Mouse (Mus musculus): ENCODE results near the gene Vmn1r189. TPM values are rescaled to one million over a fixed set of nuclear protein-coding genes. Genes with fewer than 3 reads are reported as not detected.
"Not testable (repeated sequence)": the region's sequence is repeated elsewhere in the genome, so short reads cannot be mapped to it uniquely, and the experiment has no call there.

The Vmn1r189 gene
- total RNA-seq (2017), result not detected in 2 replicates

- not testable (repeated sequence) for ATAC-seq (replicated peaks in 1 of 2; ENCODE audit: insufficient read depth in 1 of 2, low FRiP score in 2 of 2, low TSS enrichment in 1 of 2, low read depth in 1 of 2, poor library complexity in 2 of 2, severe bottlenecking in 2 of 2)
These were observed at the start of gene Vmn1r189 for GRCm38 (mm10) chr13:22105724-22106123. TSS of gene Vmn1r189 (minus strand) at chr13:22105824.

DNA sequence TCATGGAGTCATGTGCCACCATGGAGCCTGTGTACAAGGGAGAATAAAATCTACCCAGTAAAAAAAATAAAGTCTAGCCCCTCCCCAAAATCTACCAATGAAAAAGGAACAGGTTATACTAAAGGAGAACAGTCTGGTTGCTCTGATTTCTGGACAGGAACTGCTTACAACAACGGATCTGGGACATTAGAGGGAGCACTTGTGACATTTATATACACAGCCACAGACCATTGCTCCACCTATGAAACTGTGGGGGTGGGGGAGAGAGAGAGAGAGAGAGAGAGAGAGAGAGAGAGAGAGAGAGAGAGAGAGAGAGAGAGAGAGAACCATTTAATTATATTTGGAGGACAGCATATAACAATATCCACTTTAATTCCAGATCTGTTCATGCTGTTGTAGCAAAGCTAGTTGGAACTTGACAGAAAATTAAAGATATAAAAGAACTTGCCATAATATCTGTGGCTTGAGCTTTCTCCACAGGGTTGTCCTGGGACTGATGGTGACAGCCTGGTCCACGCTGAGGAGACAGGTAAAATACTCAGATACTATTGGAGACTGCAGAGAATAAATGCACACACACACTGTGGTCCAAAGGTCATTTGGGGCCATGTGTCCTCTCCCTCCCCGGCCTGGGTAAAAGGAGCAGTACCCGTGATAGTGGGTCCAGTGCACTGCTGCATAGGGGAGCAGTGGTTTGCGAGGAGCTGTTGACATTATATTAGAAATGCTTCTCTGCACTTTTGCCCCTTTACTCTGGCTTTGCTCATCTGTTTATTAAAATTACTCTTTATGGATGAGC is 31.1 kb upstream of the Vmn1r189 start:
- not testable (repeated sequence) for ATAC-seq (replicated peaks in 1 of 2; ENCODE audit: insufficient read depth in 1 of 2, low FRiP score in 2 of 2, low TSS enrichment in 1 of 2, low read depth in 1 of 2, poor library complexity in 2 of 2, severe bottlenecking in 2 of 2)

- not testable (repeated sequence) for ATAC-seq (replicated peaks in 1 of 2; ENCODE audit: insufficient read depth in 1 of 2, low FRiP score in 2 of 2, low TSS enrichment in 1 of 2, low read depth in 1 of 2, poor library complexity in 2 of 2, severe bottlenecking in 2 of 2)
These were observed 21.5 kb downstream of the Vmn1r189 start, which contains the start of gene Vmn1r188 for GRCm38 (mm10) chr13:22084140-22084539. TSS of gene Vmn1r188 (plus strand) at chr13:22084440.

GRCm38 (mm10) chr13:22063468-22063867 is 42.2 kb downstream of the Vmn1r189 start:
- ATAC-seq (replicated peaks in 1 of 2; ENCODE audit: insufficient read depth in 1 of 2, low FRiP score in 2 of 2, low TSS enrichment in 1 of 2, low read depth in 1 of 2, poor library complexity in 2 of 2, severe bottlenecking in 2 of 2), result no peak

- ATAC-seq (replicated peaks in 1 of 2; ENCODE audit: insufficient read depth in 1 of 2, low FRiP score in 2 of 2, low TSS enrichment in 1 of 2, low read depth in 1 of 2, poor library complexity in 2 of 2, severe bottlenecking in 2 of 2), result no peak
These were observed 44.2 kb downstream of the Vmn1r189 start for GRCm38 (mm10) chr13:22061422-22061821.

DNA sequence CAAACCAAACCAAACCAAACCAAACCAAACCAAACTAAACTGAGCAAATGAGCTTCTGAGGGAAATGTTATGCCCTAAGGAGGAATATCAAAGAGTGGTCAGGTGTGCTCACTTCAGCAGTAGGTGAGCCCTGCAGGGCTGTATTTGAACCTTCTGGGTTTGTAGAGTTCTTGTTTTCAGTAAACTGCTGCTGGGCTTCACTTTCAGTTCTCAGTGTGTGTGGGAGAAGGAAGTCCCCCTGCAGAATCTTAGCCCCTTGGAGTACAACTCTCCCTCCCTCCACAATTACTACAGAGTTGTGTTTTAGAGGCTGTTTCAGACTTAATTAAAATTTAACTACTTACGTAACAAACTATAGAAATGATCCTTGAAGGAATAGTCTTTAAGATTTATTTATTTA is 51.9 kb downstream of the Vmn1r189 start:
- no peak for ATAC-seq (replicated peaks in 1 of 2; ENCODE audit: insufficient read depth in 1 of 2, low FRiP score in 2 of 2, low TSS enrichment in 1 of 2, low read depth in 1 of 2, poor library complexity in 2 of 2, severe bottlenecking in 2 of 2)

DNA sequence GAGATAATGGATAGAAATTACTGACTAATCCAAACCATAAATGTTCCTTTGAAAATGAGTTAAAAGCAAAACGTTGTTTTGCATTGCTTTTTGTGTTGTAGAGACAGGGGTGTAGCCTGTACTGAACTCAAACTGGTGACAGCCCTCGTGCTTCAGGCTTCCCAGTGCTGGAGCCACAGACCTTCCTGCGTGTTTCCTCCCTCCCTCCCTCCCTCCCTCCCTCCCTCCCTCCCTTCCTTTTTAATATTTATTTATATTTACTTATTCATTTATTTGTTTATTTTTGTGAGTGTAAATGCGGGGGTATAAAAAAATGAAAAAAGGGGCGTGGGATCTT is 54.1 kb downstream of the Vmn1r189 start:
- no peak for ATAC-seq (replicated peaks in 1 of 2; ENCODE audit: insufficient read depth in 1 of 2, low FRiP score in 2 of 2, low TSS enrichment in 1 of 2, low read depth in 1 of 2, poor library complexity in 2 of 2, severe bottlenecking in 2 of 2)

DNA sequence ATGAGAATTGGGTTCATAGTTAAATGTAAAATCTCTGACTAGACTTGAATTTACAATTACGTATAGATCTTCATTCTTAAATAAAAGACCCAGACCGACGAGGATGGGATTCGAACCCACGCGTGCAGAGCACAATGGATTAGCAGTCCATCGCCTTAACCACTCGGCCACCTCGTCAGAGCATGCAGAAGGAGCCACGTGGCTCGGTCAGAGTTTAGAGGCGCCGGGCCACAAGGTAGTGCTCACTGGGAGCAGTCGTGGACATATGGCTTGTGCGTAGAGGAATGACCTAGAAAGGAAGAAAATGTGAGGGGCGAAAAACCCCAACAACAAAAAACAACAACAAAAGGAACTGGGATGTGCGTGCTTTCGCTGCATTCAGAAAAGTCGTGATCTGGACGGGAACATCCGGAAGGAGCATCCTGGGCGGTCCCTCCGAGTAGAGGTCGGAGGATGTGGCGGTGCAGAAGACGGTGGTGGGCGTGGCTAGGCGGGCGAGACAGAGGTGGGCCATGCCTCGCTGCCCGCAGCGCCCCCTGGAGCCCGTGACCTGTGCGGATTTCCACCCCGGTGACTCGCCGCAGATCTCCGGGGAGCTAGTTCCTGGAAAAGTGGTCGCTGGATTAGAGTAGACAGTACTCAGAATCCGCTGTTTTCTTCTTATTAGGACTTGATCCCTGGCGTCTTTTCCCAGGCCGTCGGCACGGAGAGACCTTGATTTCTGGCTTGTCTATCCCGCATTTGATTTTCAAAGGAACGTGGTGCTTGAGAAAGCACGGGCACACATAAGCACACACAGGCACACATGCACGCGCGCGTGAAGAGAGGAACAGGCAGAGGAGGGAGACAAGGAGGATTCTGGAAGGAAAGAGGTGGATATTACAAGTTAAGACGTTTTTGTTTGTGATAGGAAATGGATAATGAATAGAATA is 54.8 kb downstream of the Vmn1r189 start:
- ATAC-seq (replicated peaks in 1 of 2; ENCODE audit: insufficient read depth in 1 of 2, low FRiP score in 2 of 2, low TSS enrichment in 1 of 2, low read depth in 1 of 2, poor library complexity in 2 of 2, severe bottlenecking in 2 of 2), result peak; percentile 95 to 96

Other genes starting within 250 kb of the Vmn1r189 start
- gene Zfp184, start 160.7 kb downstream of the Vmn1r189 start, total RNA-seq (2017), result 18.3 and 26.9 TPM in 2 replicates
- not detected in 2 replicates for gene Pom121l2, start 124.6 kb downstream of the Vmn1r189 start, total RNA-seq (2017)
- gene Prss16, start 96.1 kb downstream of the Vmn1r189 start, total RNA-seq (2017), result 0.84 and 1.1 TPM in 2 replicates
- gene Hist1h2ah, start 70.3 kb downstream of the Vmn1r189 start, total RNA-seq (2017), result 573 and 874 TPM in 2 replicates
- 735 and 845 TPM in 2 replicates for gene Hist1h2bk, start 70.0 kb downstream of the Vmn1r189 start, total RNA-seq (2017)
- 41.9 and 76.5 TPM in 2 replicates for gene Hist1h4i, start 64.5 kb downstream of the Vmn1r189 start, total RNA-seq (2017)
- gene Hist1h2ag, start 62.9 kb downstream of the Vmn1r189 start, total RNA-seq (2017), result 548 and 583 TPM in 2 replicates
- gene Hist1h2bj, start 62.6 kb downstream of the Vmn1r189 start, total RNA-seq (2017), result 212 and 356 TPM in 2 replicates
- not detected in 2 replicates for gene Vmn1r188, start 21.4 kb downstream of the Vmn1r189 start, total RNA-seq (2017)
- gene Vmn1r191, start 78.1 kb upstream of the Vmn1r189 start, total RNA-seq (2017), result not detected in 2 replicates
- not detected in 2 replicates for gene Vmn1r192, start 85.3 kb upstream of the Vmn1r189 start, total RNA-seq (2017)
- gene Vmn1r193, start 117.3 kb upstream of the Vmn1r189 start, total RNA-seq (2017), result not detected in 2 replicates
- not detected in 2 replicates for gene Vmn1r194, start 138.4 kb upstream of the Vmn1r189 start, total RNA-seq (2017)
- not detected in 2 replicates for gene Vmn1r195, start 164.7 kb upstream of the Vmn1r189 start, total RNA-seq (2017)
- gene Vmn1r196, start 184.1 kb upstream of the Vmn1r189 start, total RNA-seq (2017), result not detected in 2 replicates
- gene Vmn1r197, start 218.8 kb upstream of the Vmn1r189 start, total RNA-seq (2017), result not detected in 2 replicates
- gene Vmn1r198, start 244.5 kb upstream of the Vmn1r189 start, total RNA-seq (2017), result not detected in 2 replicates